Mouse (Mus musculus): ENCODE measurements at regions not wholly inside any gene's neighbourhood (a gene's known extent, or its start where the extent isn't known, plus 50 kb on each side); places are given as distances from the start of the nearest gene placed in this dataset.
"Not testable (repeated sequence)": the region's sequence is repeated elsewhere in the genome, so short reads cannot be mapped to it uniquely, and the experiment has no call there.

- DNase-seq (ENCODE audit: low spot score in 2 of 2): peak; percentile 6 to 57
These were observed 475.1 kb downstream of the Tbl1xr1 start for GRCm38 (mm10) chr3:22551516-22551915.

DNA sequence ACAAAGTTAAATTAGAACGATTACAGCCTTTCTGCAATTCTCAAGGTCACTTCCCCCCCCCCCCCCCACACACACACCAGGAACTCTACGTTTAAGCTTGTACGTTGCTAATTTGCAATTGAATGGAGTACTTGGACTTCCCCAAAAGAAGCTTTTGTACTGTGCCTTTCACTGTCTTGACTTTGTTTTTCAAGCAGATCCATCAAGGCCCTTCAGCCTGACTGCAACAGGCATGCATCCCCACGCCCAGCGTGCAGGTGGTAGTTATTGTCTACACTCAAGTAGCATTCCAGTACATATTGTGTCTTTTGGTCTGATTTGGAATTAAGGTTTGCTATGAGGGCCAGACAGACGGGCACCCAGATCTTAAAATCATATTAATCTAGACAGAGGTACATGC is 483.1 kb downstream of the Tbl1xr1 start:
- DNase-seq (ENCODE audit: low spot score in 2 of 2): no peak

- DNase-seq (ENCODE audit: low spot score in 2 of 2): not testable (repeated sequence)
These were observed 484.2 kb downstream of the Tbl1xr1 start for GRCm38 (mm10) chr3:22560476-22561170.
